Mouse (Mus musculus): ENCODE results near the gene Ext2. TPM values are rescaled to one million over a fixed set of nuclear protein-coding genes. Genes with fewer than 3 reads are reported as not detected.

The Ext2 gene
- polyA plus RNA-seq, 1 experiment from 2014 or later: 68.0 TPM

GRCm38 (mm10) chr2:93778616-93779015 is 43.8 kb downstream of the Ext2 start:
- H3K4me3 ChIP-seq (ENCODE audit: low read depth, low read length): no peak overlapping the region
- H3K4me2 ChIP-seq: no peak overlapping the region
- ATAC-seq (replicated peaks; ENCODE audit: low FRiP score) (no peak), DNase-seq (ENCODE audit: low spot score) (no peak)
- peaks cover 10% of the 10 kb centered on the region; the same call in 1 of the 2 replicates for H3K4me1 ChIP-seq (replicated peaks; ENCODE audit: control insufficient read depth, insufficient read depth, low read length)
- no peak overlapping the region for H3K9ac ChIP-seq (ENCODE audit: low read depth, low read length)
- H3K36me3 ChIP-seq (ENCODE audit: control insufficient read depth, insufficient read depth, low read length): no peaks in the 10 kb centered on the region
- H3K27me3 ChIP-seq (replicated peaks; ENCODE audit: control insufficient read depth, insufficient read depth, low read length): peaks cover 4% of the 10 kb centered on the region; the same call in 1 of the 2 replicates
- 86% methylated on average over 5 of the region's 5 CpGs for WGBS
- H3K9me3 ChIP-seq (ENCODE audit: control insufficient read depth, low read length): no peaks in the 10 kb centered on the region
- H3K27ac ChIP-seq (ENCODE audit: low read depth, low read length): no peak overlapping the region

DNA sequence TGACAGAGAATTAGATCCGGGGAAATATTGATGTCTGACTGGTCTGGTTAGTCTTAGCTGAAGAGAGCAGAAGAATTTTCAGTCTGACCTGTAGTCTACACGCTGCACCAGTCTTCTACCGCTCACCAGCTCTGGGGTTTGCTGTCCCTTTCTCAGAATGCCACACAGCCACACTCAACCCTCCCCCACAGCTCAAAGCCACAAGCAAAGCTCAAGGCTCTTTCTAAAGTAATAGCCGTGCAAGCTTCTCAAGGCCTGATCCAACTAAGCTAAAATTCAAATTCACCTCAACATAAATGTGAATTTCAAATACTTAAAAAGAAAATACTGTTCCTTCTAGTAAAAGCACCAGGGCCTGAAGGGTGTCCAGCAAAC is 45.3 kb downstream of the Ext2 start:
- Histone ChIP-seq H3K4me1 (replicated peaks; ENCODE audit: control insufficient read depth, insufficient read depth, low read length) (peaks cover 12% of the 10 kb centered on the region), H3K9ac (ENCODE audit: low read depth, low read length) (no peak overlapping the region), H3K27me3 (replicated peaks; ENCODE audit: control insufficient read depth, insufficient read depth, low read length) (0 out of 2 replicates have a peak, but pooled peaks cover 3% of the 10 kb centered on the region), H3K4me2 (no peak overlapping the region), H3K9me3 (ENCODE audit: control insufficient read depth, low read length) (no peaks in the 10 kb centered on the region), H3K27ac (ENCODE audit: low read depth, low read length) (no peak overlapping the region), H3K4me3 (ENCODE audit: low read depth, low read length) (no peak overlapping the region), H3K36me3 (ENCODE audit: control insufficient read depth, insufficient read depth, low read length) (no peaks in the 10 kb centered on the region)
- DNase-seq (ENCODE audit: low spot score) (no peak), ATAC-seq (replicated peaks; ENCODE audit: low FRiP score) (no peak)
- 68% methylated on average over 4 of the region's 4 CpGs for WGBS

GRCm38 (mm10) chr2:93776267-93777055 is 45.9 kb downstream of the Ext2 start:
- WGBS: 85% methylated on average over 7 of the region's 7 CpGs
- peaks cover 13% of the 10 kb centered on the region for H3K4me1 ChIP-seq (replicated peaks; ENCODE audit: control insufficient read depth, insufficient read depth, low read length)

DNA sequence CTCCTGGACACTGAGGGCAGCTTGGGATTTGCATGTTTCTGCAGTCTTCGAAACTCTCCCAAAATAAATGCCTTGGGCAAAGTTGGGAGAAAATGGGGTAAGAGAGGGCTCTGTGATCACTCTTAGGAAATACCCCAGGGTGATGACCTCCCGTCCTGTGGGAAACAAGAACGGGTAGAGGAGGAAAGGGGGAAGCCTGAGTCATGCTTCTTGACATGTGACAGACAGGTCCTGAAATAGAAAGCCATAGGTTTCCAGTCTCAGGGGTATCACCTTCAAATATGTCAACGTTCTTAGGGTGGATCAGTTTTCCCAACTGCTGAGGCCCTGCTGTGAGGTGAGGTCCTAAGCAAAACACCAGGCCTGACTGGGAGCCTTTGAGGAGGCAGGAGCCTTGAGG is 46.9 kb downstream of the Ext2 start:
- H3K9ac ChIP-seq (ENCODE audit: low read depth, low read length): no peak overlapping the region
- 43% methylated on average over 4 of the region's 4 CpGs for WGBS
- no peak overlapping the region for H3K4me3 ChIP-seq (ENCODE audit: low read depth, low read length)
- ATAC-seq (replicated peaks; ENCODE audit: low FRiP score) (no peak), DNase-seq (ENCODE audit: low spot score) (no peak)
- H3K27ac ChIP-seq (ENCODE audit: low read depth, low read length): no peak overlapping the region
- H3K9me3 ChIP-seq (ENCODE audit: control insufficient read depth, low read length): no peaks in the 10 kb centered on the region
- H3K27me3 ChIP-seq (replicated peaks; ENCODE audit: control insufficient read depth, insufficient read depth, low read length): 0 out of 2 replicates have a peak, but pooled peaks cover 3% of the 10 kb centered on the region
- H3K36me3 ChIP-seq (ENCODE audit: control insufficient read depth, insufficient read depth, low read length): no peaks in the 10 kb centered on the region
- no peak overlapping the region for H3K4me2 ChIP-seq
- H3K4me1 ChIP-seq (replicated peaks; ENCODE audit: control insufficient read depth, insufficient read depth, low read length): peaks cover 13% of the 10 kb centered on the region

More at GRCm38 (mm10) chr2:93776267-93777055, 45.9 kb downstream of the Ext2 start:
- ATAC-seq (replicated peaks; ENCODE audit: low FRiP score) (no peak), DNase-seq (ENCODE audit: low spot score) (no peak)
- H3K27ac ChIP-seq (ENCODE audit: low read depth, low read length): no peak overlapping the region
- H3K36me3 ChIP-seq (ENCODE audit: control insufficient read depth, insufficient read depth, low read length): no peaks in the 10 kb centered on the region
- H3K4me2 ChIP-seq: no peak overlapping the region
- H3K9me3 ChIP-seq (ENCODE audit: control insufficient read depth, low read length): no peaks in the 10 kb centered on the region
- no peak overlapping the region for H3K4me3 ChIP-seq (ENCODE audit: low read depth, low read length)
- H3K9ac ChIP-seq (ENCODE audit: low read depth, low read length): no peak overlapping the region
- H3K27me3 ChIP-seq (replicated peaks; ENCODE audit: control insufficient read depth, insufficient read depth, low read length): 0 out of 2 replicates have a peak, but pooled peaks cover 3% of the 10 kb centered on the region

- 66% methylated on average over 5 of the region's 5 CpGs for WGBS
- H3K9me3 ChIP-seq (ENCODE audit: control insufficient read depth, low read length): no peaks in the 10 kb centered on the region
- no peaks in the 10 kb centered on the region for H3K36me3 ChIP-seq (ENCODE audit: control insufficient read depth, insufficient read depth, low read length)
- DNase-seq (ENCODE audit: low spot score): no peak
- 0 out of 2 replicates have a peak, but pooled peaks cover 3% of the 10 kb centered on the region for H3K27me3 ChIP-seq (replicated peaks; ENCODE audit: control insufficient read depth, insufficient read depth, low read length)
- H3K4me3 ChIP-seq (ENCODE audit: low read depth, low read length): no peak overlapping the region
- H3K27ac ChIP-seq (ENCODE audit: low read depth, low read length): no peak overlapping the region
- no peak for ATAC-seq (replicated peaks; ENCODE audit: low FRiP score)
- peaks cover 13% of the 10 kb centered on the region for H3K4me1 ChIP-seq (replicated peaks; ENCODE audit: control insufficient read depth, insufficient read depth, low read length)
- no peak overlapping the region for H3K4me2 ChIP-seq
- H3K9ac ChIP-seq (ENCODE audit: low read depth, low read length): no peak overlapping the region
Observed at GRCm38 (mm10) chr2:93774946-93775345, 47.4 kb downstream of the Ext2 start.

DNA sequence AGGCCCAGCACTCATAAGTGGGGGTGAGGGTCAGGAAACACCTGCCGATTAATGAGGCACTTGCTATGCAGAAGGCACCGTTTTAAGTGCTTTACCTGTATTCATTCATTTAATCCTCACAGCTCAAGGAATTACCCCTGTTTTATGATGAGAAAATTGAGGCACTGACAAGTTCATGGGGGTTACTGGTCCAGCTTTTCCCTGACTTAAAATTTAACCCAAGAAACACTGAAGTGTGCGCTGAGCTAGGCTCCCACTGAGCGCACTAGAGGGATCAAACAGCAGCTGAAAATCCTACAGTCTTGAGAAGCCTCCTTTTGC is 49.6 kb downstream of the Ext2 start:
- Histone ChIP-seq H3K4me3 (ENCODE audit: low read depth, low read length) (no peak overlapping the region), H3K9ac (ENCODE audit: low read depth, low read length) (no peak overlapping the region), H3K27me3 (replicated peaks; ENCODE audit: control insufficient read depth, insufficient read depth, low read length) (0 out of 2 replicates have a peak, but pooled peaks cover 3% of the 10 kb centered on the region), H3K9me3 (ENCODE audit: control insufficient read depth, low read length) (no peaks in the 10 kb centered on the region), H3K27ac (ENCODE audit: low read depth, low read length) (no peak overlapping the region), H3K36me3 (ENCODE audit: control insufficient read depth, insufficient read depth, low read length) (peaks cover 4% of the 10 kb centered on the region; the same call in 1 of the 2 replicates), H3K4me2 (no peak overlapping the region), H3K4me1 (replicated peaks; ENCODE audit: control insufficient read depth, insufficient read depth, low read length) (peaks cover 5% of the 10 kb centered on the region; the same call in 1 of the 2 replicates)
- DNase-seq (ENCODE audit: low spot score) (no peak), ATAC-seq (replicated peaks; ENCODE audit: low FRiP score) (no peak)
- 74% methylated on average over 4 of the region's 4 CpGs for WGBS

GRCm38 (mm10) chr2:93772054-93772764 is 50.2 kb downstream of the Ext2 start:
- 47% methylated on average over 16 of the region's 16 CpGs for WGBS
- H3K27me3 ChIP-seq (replicated peaks; ENCODE audit: control insufficient read depth, insufficient read depth, low read length): 0 out of 2 replicates have a peak, but pooled peaks cover 3% of the 10 kb centered on the region
- H3K9me3 ChIP-seq (ENCODE audit: control insufficient read depth, low read length): no peaks in the 10 kb centered on the region
- ATAC-seq (replicated peaks; ENCODE audit: low FRiP score): no peak
- H3K36me3 ChIP-seq (ENCODE audit: control insufficient read depth, insufficient read depth, low read length): peaks cover 4% of the 10 kb centered on the region; the same call in 1 of the 2 replicates
- H3K9ac ChIP-seq (ENCODE audit: low read depth, low read length): no peak overlapping the region
- H3K4me3 ChIP-seq (ENCODE audit: low read depth, low read length): no peak overlapping the region
- no peak overlapping the region for H3K27ac ChIP-seq (ENCODE audit: low read depth, low read length)
- DNase-seq (ENCODE audit: low spot score): no peak
- H3K4me2 ChIP-seq: no peak overlapping the region
- H3K4me1 ChIP-seq (replicated peaks; ENCODE audit: control insufficient read depth, insufficient read depth, low read length): peaks cover 5% of the 10 kb centered on the region; the same call in 1 of the 2 replicates

DNA sequence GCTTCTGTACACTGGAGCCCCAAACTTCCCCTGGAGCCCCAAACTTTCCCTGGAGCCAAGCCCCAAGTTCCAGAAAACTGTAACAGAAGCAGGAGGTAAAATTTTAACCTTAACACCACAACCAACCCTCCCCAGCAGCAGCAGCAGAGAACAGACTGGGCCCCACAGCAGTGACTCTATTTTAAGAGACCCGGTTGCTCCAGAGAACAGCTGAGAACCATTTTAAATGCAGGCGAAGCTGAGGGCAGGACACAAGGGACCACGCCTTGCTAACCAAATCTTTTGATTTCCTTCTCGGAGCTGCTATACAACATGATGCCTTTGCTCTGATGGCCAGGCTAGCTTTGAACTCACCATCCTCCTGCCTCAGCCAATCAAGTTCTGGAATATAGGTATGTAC is 51.5 kb downstream of the Ext2 start:
- DNase-seq (ENCODE audit: low spot score): no peak
- WGBS: 78% methylated on average over 4 of the region's 4 CpGs
- H3K4me1 ChIP-seq (replicated peaks; ENCODE audit: control insufficient read depth, insufficient read depth, low read length): peaks cover 5% of the 10 kb centered on the region; the same call in 1 of the 2 replicates
- H3K4me3 ChIP-seq (ENCODE audit: low read depth, low read length): no peak overlapping the region
- ATAC-seq (replicated peaks; ENCODE audit: low FRiP score): no peak
- H3K9me3 ChIP-seq (ENCODE audit: control insufficient read depth, low read length): no peaks in the 10 kb centered on the region
- H3K4me2 ChIP-seq: no peak overlapping the region
- peaks cover 4% of the 10 kb centered on the region; the same call in 1 of the 2 replicates for H3K36me3 ChIP-seq (ENCODE audit: control insufficient read depth, insufficient read depth, low read length)
- H3K9ac ChIP-seq (ENCODE audit: low read depth, low read length): no peak overlapping the region
- H3K27ac ChIP-seq (ENCODE audit: low read depth, low read length): no peak overlapping the region
- 0 out of 2 replicates have a peak, but pooled peaks cover 3% of the 10 kb centered on the region for H3K27me3 ChIP-seq (replicated peaks; ENCODE audit: control insufficient read depth, insufficient read depth, low read length)
